Mouse (Mus musculus): ENCODE results near the gene Gm11627.
"Not testable (repeated sequence)": the region's sequence is repeated elsewhere in the genome, so short reads cannot be mapped to it uniquely, and the experiment has no call there.

Gene Gm11627

GRCm38 (mm10) chr11:102558704-102559103 lies 20.6 kb downstream of the Gm11627 start:
- DNase-seq (ENCODE audit: low spot score) = no peak

DNA sequence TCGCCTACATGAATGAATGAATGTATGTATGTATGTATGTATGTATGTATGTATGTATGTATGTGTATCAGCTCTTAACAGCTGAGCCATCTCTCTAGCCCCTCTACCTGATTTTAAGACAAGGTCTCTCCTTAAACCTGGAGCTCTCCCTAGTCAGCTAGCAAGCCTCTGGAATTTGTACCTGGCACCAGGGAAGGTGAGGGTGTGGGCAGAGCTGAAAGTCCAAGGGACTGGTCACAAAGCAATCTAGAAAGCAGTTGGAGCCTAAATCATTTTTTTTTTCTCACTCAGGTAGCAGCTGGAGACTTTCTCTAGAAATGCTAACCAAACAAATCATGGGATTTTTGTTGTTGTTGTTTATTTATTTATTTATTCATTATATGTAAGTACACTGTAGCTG lies 21.9 kb downstream of the Gm11627 start:
- no peak for DNase-seq (ENCODE audit: low spot score)

DNA sequence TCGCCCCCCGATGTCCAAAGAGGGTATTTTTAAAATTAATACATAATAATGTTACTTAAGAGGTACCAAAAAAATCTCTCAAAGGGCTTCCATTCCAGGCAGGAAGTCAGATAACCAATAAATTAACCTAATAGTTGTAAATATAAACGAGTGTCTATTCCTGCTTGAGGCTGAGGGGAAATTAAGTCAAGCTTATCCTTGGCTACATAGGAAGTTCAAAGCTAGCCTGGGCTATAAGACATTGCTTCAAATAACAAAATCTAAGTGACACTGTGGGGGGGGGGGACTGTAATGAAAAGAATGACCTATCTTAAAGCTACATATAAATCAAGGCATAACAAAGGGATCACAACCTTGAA lies 22.6 kb downstream of the Gm11627 start:
- no peak for DNase-seq (ENCODE audit: low spot score)

- peak; percentile 97 for DNase-seq (ENCODE audit: low spot score)
Measured at GRCm38 (mm10) chr11:102556031-102556715, 23.1 kb downstream of the Gm11627 start, which contains the start of gene Gpatch8. Gene Gpatch8, minus strand, starts transcription at chr11:102556392.

DNA sequence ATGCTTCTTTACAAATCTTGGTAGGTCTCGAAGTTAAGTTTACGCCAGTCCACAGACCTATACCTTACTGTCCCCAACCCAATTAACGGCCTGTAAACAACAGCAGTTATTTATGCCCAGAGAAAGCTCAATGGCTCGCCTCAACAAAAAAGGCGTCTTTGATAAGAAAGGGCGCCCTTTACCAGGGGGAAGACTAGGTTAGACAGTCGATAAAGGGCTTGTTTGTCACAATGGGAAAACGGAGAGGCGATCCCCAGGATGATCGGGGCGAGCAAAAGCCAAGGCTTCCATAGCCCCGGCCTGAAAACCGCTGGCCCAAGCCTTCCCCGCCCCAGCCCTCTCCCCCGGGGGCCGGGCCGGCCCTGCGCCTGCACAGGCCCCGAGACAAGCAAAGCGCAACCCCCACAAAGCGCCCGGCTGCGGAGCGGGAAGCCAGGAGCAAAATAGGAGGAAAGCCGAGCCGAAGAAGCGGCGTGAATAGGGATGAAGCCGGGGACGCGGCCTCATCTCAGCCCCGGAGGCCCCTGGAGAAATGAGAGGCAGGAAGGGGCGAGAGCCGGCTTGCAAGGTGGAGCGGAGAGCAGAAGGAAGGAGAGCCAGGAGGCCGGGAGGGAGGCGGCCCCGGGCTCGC lies 23.7 kb downstream of the Gm11627 start:
- DNase-seq (ENCODE audit: low spot score) = no peak

- no peak for DNase-seq (ENCODE audit: low spot score)
Measured at GRCm38 (mm10) chr11:102552051-102552450, 27.2 kb downstream of the Gm11627 start.

- DNase-seq (ENCODE audit: low spot score) = no peak
Measured at GRCm38 (mm10) chr11:102551176-102551575, 28.1 kb downstream of the Gm11627 start.

DNA sequence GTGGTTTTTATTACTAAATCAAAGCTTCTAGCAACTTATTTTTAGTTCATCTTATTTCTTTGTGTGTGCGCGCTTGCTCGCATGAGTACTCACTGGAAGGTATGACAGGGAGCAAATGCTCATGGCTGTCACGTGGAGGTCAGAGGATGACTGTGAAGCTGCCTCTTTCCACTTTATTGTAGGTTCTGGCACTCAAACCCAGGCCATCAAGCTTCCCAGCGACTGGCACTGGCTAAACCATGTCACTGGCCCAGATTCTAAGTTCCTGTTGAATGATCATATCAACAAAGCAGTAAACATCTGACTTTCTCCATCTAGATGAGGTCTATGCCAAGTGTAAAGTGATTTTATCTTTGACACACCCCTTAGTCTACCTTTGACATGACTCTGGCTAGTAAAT lies 37.8 kb downstream of the Gm11627 start:
- no peak for DNase-seq (ENCODE audit: low spot score)

- not testable (repeated sequence) for DNase-seq (ENCODE audit: low spot score)
Measured at GRCm38 (mm10) chr11:102540286-102540685, 39.0 kb downstream of the Gm11627 start.

- DNase-seq (ENCODE audit: low spot score) = no peak
Measured at GRCm38 (mm10) chr11:102539690-102540089, 39.6 kb downstream of the Gm11627 start.

GRCm38 (mm10) chr11:102536210-102536609 lies 43.1 kb downstream of the Gm11627 start:
- no peak for DNase-seq (ENCODE audit: low spot score)

DNA sequence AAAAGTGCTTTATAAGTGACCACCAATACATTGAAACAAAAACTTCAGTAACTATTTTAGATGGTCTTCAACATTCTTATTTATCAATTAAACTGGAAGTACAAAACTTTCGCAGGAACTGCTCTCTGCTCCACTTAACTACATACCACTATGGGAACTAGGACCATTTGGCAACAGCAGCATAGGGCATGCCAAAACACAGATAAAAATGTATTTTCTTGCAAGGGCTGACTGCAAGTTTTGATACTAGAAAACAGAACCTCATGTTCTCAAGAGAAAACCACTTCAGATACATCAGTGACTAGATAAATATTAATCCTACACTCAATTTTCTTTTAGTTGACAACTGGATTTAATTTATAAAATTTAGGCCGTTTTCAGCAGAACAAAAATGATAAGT lies 45.2 kb downstream of the Gm11627 start:
- DNase-seq (ENCODE audit: low spot score) = no peak

GRCm38 (mm10) chr11:102531425-102531824 lies 47.8 kb downstream of the Gm11627 start:
- no peak for DNase-seq (ENCODE audit: low spot score)

All from testis, postnatal 10 days (tissue).